Mouse (Mus musculus): ENCODE measurements around the gene Mical3.
"Not testable (repeated sequence)": the region's sequence is repeated elsewhere in the genome, so short reads cannot be mapped to it uniquely, and the experiment has no call there.

Mical3 gene

GRCm38 (mm10) chr6:120933670-120934069 lies 197.1 kb downstream of the Mical3 start:
- no peak for DNase-seq (ENCODE audit: low read depth, low spot score)

GRCm38 (mm10) chr6:120932597-120932996 lies 198.2 kb downstream of the Mical3 start:
- DNase-seq (ENCODE audit: low read depth, low spot score) = no peak

GRCm38 (mm10) chr6:120930450-120931306 lies 200.1 kb downstream of the Mical3 start:
- DNase-seq (ENCODE audit: low read depth, low spot score) = no peak

GRCm38 (mm10) chr6:120929421-120929820 lies 201.4 kb downstream of the Mical3 start:
- DNase-seq (ENCODE audit: low read depth, low spot score) = no peak

GRCm38 (mm10) chr6:120927765-120928164 lies 203.0 kb downstream of the Mical3 start:
- no peak for DNase-seq (ENCODE audit: low read depth, low spot score)

- no peak for DNase-seq (ENCODE audit: low read depth, low spot score)
These were observed 203.9 kb downstream of the Mical3 start for GRCm38 (mm10) chr6:120926880-120927279.

- not testable (repeated sequence) for DNase-seq (ENCODE audit: low read depth, low spot score)
These were observed 205.9 kb downstream of the Mical3 start for GRCm38 (mm10) chr6:120924791-120925321.

- no peak for DNase-seq (ENCODE audit: low read depth, low spot score)
These were observed 212.8 kb downstream of the Mical3 start for GRCm38 (mm10) chr6:120917975-120918374.

GRCm38 (mm10) chr6:120916972-120917881 lies 213.6 kb downstream of the Mical3 start:
- DNase-seq (ENCODE audit: low read depth, low spot score) = not testable (repeated sequence)

GRCm38 (mm10) chr6:120916074-120916971 lies 214.5 kb downstream of the Mical3 start, which contains the start of gene Bid:
Gene Bid (minus strand): TSS chr6:120916853.
- DNase-seq (ENCODE audit: low read depth, low spot score) = no peak

GRCm38 (mm10) chr6:120915649-120915975 lies 215.2 kb downstream of the Mical3 start:
- no peak for DNase-seq (ENCODE audit: low read depth, low spot score)

GRCm38 (mm10) chr6:120914911-120915648 lies 215.7 kb downstream of the Mical3 start:
- no peak for DNase-seq (ENCODE audit: low read depth, low spot score)

- no peak for DNase-seq (ENCODE audit: low read depth, low spot score)
These were observed 216.3 kb downstream of the Mical3 start for GRCm38 (mm10) chr6:120914533-120914910.

GRCm38 (mm10) chr6:120913783-120914182 lies 217.0 kb downstream of the Mical3 start:
- DNase-seq (ENCODE audit: low read depth, low spot score) = no peak

- no peak for DNase-seq (ENCODE audit: low read depth, low spot score)
These were observed 217.9 kb downstream of the Mical3 start for GRCm38 (mm10) chr6:120912931-120913330.

GRCm38 (mm10) chr6:120911213-120912007 lies 219.4 kb downstream of the Mical3 start:
- no peak for DNase-seq (ENCODE audit: low read depth, low spot score)

GRCm38 (mm10) chr6:120909501-120909900 lies 221.3 kb downstream of the Mical3 start:
- DNase-seq (ENCODE audit: low read depth, low spot score) = no peak

- not testable (repeated sequence) for DNase-seq (ENCODE audit: low read depth, low spot score)
These were observed 222.8 kb downstream of the Mical3 start for GRCm38 (mm10) chr6:120907876-120908597.

GRCm38 (mm10) chr6:120906521-120906920 lies 224.3 kb downstream of the Mical3 start:
- DNase-seq (ENCODE audit: low read depth, low spot score) = no peak

Data from retina, adult 2 months (tissue).